Mouse (Mus musculus): ENCODE results near the gene Mapk14.

The Mapk14 gene

DNA sequence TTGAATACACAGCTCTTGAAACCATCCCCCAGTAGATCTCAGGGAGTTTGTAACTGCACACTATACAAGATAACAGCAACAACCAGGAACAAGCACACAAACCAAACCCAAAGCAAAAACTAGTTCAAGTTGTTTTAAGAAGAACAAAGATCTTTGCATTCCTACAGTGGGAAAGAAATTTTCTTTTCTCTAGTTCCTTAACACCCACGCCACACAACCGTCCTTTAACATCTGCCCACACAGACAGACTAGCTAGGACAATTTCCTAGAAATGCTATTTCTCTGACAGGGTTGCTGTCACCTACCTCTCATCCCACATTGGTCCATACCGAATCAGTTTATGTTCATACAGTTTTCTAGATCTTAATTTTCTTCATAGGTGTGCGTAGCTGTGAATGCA is 105.9 kb downstream of the Mapk14 start:
- no peak for DNase-seq

Data from lung, postnatal 4 days (tissue).